Mouse (Mus musculus) heart, embryonic 14.5 days (tissue): ENCODE data around the gene Rab1b. TPM values are rescaled to one million over a fixed set of nuclear protein-coding genes. Genes with fewer than 3 reads are reported as not detected.

Experiments used
- ATAC-seq: fragments of 200-750 bp; cut with Nextera tagmentation; 2 replicates; pipeline ENCODE4 v1.8.0; 2017; ENCODE audit warnings: low read depth, moderate TSS enrichment; ENCODE audit not compliant: insufficient number of reproducible peaks, insufficient read depth, low FRiP score
- H3K27ac ChIP-seq, 2 experiments: fragments of 200-500 bp in 1 of 2; fragments of 300-500 bp in 1 of 2; sonication (generic) in 1 of 2; replicated peaks in 1 of 2; 2 replicates each; pipeline ENCODE4 v1.5.1; 2012 to 2014; ENCODE audit warnings: low read depth in 2 of 2, low read length in 2 of 2, control low read depth in 1 of 2, mild to moderate bottlenecking in 1 of 2, mixed read lengths in 1 of 2; ENCODE audit not compliant: control insufficient read depth in 1 of 2, insufficient read depth in 1 of 2
- H3K27me3 ChIP-seq: fragments of 300-500 bp; sonication (generic); 2 replicates; pipeline ENCODE4 v1.6.1; 2014; ENCODE audit warnings: mild to moderate bottlenecking, low read length, control low read depth; ENCODE audit not compliant: control insufficient read depth, insufficient read depth
- H3K36me3 ChIP-seq: fragments of 300-500 bp; sonication (generic); 2 replicates; pipeline ENCODE4 v1.6.1; 2014; ENCODE audit warnings: mild to moderate bottlenecking, control low read depth, low read length, mixed read lengths; ENCODE audit not compliant: control insufficient read depth, insufficient read depth
- H3K4me1 ChIP-seq, 2 experiments: fragments of 200-500 bp in 1 of 2; fragments of 300-500 bp in 1 of 2; sonication (generic) in 1 of 2; 2 replicates each; pipeline ENCODE4 v1.6.1; 2012 to 2014; ENCODE audit warnings: low read length in 2 of 2, control low read depth in 1 of 2, mixed read lengths in 1 of 2; ENCODE audit not compliant: control insufficient read depth in 2 of 2, insufficient read depth in 2 of 2
- H3K4me2 ChIP-seq: fragments of 300-500 bp; sonication (generic); 2 replicates; pipeline ENCODE4 v1.6.1; 2014; ENCODE audit warnings: mild to moderate bottlenecking, low read length
- H3K4me3 ChIP-seq, 2 experiments: fragments of 200-500 bp in 1 of 2; fragments of 300-500 bp in 1 of 2; sonication (generic) in 1 of 2; 2 replicates each; pipeline ENCODE4 v1.5.1; 2012 to 2014; ENCODE audit warnings: low read length in 2 of 2, mild to moderate bottlenecking in 2 of 2, control low read depth in 1 of 2, low read depth in 1 of 2, moderate library complexity in 1 of 2; ENCODE audit not compliant: control insufficient read depth in 1 of 2, insufficient read depth in 1 of 2
- H3K9ac ChIP-seq: fragments of 300-500 bp; sonication (generic); 2 replicates; pipeline ENCODE4 v1.6.1; 2014; ENCODE audit warnings: mild to moderate bottlenecking, low read length
- H3K9me3 ChIP-seq: fragments of 300-500 bp; sonication (generic); 2 replicates; pipeline ENCODE4 v1.6.1; 2016; ENCODE audit warnings: low read length, control low read depth; ENCODE audit not compliant: control insufficient read depth
- WGBS: fragments of 180-500 bp; shearing (Covaris S2); extraction: QIAGEN DNeasy Blood & Tissue Kit; methylation state at CpG from one replicate; pipeline ENCODE4 v1.1.7; 2014; 5-methylcytosine and 5-hydroxymethylcytosine counted together
- polyA plus RNA-seq: library from polyadenylated mRNA; unstranded; fragments of >200 nt; fragmentation: Nextera tagmentation; extraction: Ambion mirVana; gene quantifications from 2 replicates; pipeline ENCODE4 v1.2.1, GENCODE M21; 2014

Rab1b gene
- polyA plus RNA-seq, 1 experiment from 2014 or later, result 231 TPM

DNA sequence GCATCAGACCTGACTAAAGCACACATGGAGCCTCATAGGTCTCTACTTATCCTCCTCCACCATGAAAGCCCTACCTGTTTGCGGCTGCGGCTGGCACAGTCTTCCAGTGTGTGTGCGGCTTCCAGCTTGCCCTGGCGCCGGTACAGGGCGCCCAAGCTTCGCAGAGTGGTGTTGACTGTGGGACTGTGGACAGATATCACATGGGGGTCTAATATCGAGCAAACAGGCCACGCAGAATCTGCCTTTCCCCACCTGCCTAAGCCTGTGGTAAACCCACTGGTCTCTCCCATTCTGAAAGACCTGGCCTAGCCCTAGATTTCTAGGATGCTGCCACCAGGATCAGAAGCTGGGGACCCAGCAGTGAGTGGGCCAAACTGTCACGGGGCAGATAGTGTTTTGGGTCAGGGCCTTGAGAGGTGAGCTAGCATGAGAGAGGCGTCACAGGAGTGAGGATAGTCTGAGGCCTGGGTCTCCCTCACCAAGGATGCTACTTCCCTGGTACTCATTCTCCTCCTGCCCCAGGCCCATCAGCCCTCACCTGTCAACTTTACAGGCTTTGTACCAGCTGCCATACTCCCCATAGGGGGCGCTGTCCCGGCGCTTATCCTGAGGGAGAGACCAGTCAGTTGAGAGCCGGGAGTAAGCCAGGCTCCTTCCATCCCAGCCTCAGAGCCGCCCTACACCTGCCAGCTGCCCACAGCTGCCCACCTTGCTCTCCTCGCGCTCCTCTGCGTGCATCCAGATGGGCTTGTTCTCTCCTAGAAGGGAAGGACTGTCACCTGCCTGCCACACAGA is 3.0 kb upstream of the Rab1b start:
- Histone ChIP-seq H3K4me3 (no peak overlapping the region), H3K9ac (no peak overlapping the region), H3K36me3 (peaks cover 66% of the 10 kb centered on the region), H3K4me2 (no peak overlapping the region), H3K27me3 (no peaks in the 10 kb centered on the region), H3K4me1 (peaks cover 8 to 16% of the 10 kb centered on the region in 2 experiments), H3K9me3 (no peaks in the 10 kb centered on the region), H3K27ac (no peak overlapping the region)
- no peak for ATAC-seq
- 79% methylated on average over 19 of the region's 19 CpGs for whole genome bisulfite sequencing

DNA sequence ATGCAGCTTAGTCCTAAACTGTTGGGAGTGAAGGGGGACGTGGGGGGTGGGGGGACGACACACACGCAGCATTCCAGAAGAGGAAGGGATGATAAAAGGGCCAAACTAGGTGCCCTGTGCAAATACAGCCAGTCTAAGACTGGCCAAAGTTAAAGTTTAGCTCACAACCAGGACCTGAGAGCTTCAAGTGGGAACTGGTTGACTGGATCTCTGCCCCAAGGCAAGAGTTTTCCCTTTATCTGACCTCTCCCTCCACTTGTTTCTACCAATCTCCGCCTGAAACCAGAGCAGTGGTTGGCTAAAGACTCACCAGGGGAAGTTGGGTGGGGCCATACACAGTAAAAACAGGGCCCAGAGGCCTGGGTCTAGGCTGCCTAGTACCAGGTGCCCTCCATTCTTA is 1.8 kb upstream of the Rab1b start:
- 27% methylated on average over 4 of the region's 4 CpGs for WGBS
- Histone ChIP-seq H3K9ac (no peak overlapping the region), H3K9me3 (no peaks in the 10 kb centered on the region), H3K4me2 (no peak overlapping the region), H3K27ac (no peak overlapping the region), H3K27me3 (no peaks in the 10 kb centered on the region), H3K36me3 (peaks cover 68% of the 10 kb centered on the region), H3K4me3 (no peak overlapping the region), H3K4me1 (peaks cover 8 to 17% of the 10 kb centered on the region in 2 experiments)
- no peak for ATAC-seq

DNA sequence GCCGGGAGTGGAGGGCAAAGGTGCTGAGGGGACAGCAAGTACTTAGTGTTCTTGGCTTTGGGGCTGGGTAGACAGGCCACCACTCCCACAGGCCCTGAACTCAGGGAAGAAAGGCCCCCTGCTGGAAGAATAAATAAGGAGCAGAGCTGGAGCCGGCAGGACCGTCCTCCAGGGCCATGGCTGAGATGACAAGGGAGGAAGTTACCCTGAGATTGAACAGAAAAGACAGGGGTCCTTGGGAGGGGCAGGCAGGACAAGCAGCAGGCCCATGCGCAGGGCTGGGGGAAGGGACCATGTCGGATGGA is 1.4 kb upstream of the Rab1b start:
- Histone ChIP-seq H3K27ac (no peak overlapping the region), H3K27me3 (no peaks in the 10 kb centered on the region), H3K36me3 (peaks cover 68% of the 10 kb centered on the region), H3K4me1 (peaks cover 8 to 17% of the 10 kb centered on the region in 2 experiments), H3K9ac (no peak overlapping the region), H3K4me2 (no peak overlapping the region), H3K9me3 (no peaks in the 10 kb centered on the region), H3K4me3 (no peak overlapping the region)
- ATAC-seq, result no peak; the same call in 1 of the 2 replicates
- WGBS, result 27% methylated on average over 5 of the region's 5 CpGs

DNA sequence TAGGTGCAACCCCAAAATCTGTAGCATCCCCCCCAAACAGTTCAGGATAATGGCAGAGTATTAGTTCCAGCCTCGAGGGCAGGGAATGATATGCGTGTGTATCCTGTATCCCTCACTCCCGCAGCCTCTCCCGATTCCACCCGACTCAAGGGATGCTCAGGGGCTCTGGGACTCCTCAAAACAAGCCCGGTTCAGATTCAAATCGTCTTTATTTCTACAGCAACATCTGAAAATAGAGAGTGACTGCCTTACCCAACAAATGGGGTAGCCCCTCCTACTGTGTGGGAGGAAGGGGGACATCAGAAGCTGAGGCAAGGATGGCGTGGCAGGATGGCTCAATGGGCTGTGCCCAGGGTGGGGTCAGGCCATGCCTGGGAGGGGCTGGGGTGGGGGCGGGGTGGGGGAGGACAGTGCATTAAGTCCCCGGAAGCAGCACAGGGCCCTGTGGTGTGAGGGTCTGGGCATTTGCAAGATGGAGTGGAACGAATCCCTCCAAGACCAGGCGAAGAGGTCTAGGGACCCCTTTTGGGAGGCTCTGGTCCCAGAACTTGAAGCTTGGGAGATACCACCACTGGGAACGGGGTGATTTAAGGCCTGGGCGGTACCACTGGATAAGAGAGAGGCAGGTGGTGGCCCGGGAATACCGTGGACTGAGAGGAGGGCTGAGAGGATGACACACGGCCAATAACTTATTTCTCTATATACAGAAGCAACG is 841 bp upstream of the Rab1b start:
- 75% methylated on average over 18 of the region's 18 CpGs for WGBS
- H3K9ac ChIP-seq, result no peak overlapping the region
- no peak for ATAC-seq
- H3K36me3 ChIP-seq, result peaks cover 69% of the 10 kb centered on the region
- peak overlapping the region; percentile 94; the same call in 1 of the 2 replicates for H3K4me2 ChIP-seq
- H3K27me3 ChIP-seq, result no peaks in the 10 kb centered on the region
- peaks cover 8 to 17% of the 10 kb centered on the region in 2 experiments for H3K4me1 ChIP-seq
- no peaks in the 10 kb centered on the region for H3K9me3 ChIP-seq
- no peak overlapping the region for H3K27ac ChIP-seq
- no peak overlapping the region for H3K4me3 ChIP-seq

DNA sequence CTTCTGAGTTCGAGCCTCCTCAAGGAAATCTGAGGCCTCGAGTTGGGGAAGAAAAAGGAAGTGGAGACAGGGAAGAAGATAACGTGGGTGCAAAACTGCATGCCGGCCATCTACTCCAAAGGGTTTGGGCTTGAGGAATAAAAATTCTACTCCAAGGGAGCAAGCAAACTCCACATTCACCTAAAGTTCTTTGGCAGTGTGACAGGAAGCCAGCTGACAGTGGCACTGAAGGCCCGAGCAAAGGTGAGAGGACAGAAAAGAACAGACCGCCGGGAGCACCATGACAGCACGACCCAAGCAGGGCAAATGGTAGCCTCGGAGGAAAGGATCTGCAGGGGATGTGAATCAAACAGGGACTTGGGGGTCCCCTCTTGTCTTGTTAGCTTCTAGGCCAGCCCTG is 798 bp downstream of the Rab1b start:
- no peaks in the 10 kb centered on the region for H3K27me3 ChIP-seq
- H3K9ac ChIP-seq, result peak overlapping the region; percentile 89
- peaks cover 69% of the 10 kb centered on the region for H3K36me3 ChIP-seq
- peak overlapping the region; percentile 94 for H3K4me2 ChIP-seq
- H3K4me3 ChIP-seq, result peak overlapping the region; percentile 70 to 94
- peak overlapping the region; percentile 89 to 97 for H3K27ac ChIP-seq
- 5% methylated on average over 9 of the region's 9 CpGs for WGBS
- ATAC-seq, result no peak
- H3K4me1 ChIP-seq, result peaks cover 8 to 17% of the 10 kb centered on the region in 2 experiments
- H3K9me3 ChIP-seq, result no peaks in the 10 kb centered on the region

DNA sequence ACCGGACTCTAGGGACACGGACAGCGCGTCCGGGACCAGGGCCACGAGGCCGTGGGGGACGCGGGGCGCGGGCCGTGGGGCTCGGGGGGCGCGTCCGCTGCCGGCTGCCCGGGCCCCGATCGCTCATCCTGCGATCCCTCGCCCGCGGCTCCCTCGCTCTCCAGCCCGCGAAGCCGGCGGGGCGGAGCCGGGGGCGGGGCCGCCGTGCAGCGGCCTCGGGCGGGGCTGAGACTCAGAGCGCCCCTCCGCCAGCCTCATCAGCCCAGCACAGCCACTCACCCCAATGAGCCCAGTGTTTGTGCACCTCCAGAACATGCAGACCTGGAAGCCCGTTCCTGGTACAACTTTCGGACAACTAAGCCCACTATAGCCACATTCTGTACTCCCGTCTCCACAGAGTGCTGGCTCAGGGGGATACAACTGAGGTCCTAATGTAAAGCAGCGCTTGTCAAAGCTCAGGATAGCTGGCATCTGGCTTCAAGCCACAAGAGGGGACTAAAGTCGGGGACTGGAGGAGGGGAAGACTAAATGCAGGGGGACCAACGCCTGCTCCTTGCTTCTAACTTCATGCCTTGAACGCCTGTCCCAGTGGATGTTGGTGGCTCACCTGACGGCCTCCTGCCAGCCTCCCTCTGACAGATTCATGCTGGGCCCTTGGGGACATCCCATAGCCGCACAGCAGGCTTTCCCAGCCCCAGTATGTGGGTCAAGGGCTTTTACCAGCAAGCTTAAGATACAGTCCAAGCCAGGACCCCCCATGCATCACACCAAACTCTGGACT is 8.3 kb downstream of the Rab1b start, which contains the start of gene Cnih2:
Cnih2 (minus strand) TSS at position 159 of the 781 bp plus-strand sequence.
- Histone ChIP-seq H3K27ac (no peak within 1 kb of the TSS), H3K9ac (peak within 1 kb of the TSS; percentile 64), H3K4me3 (peak within 1 kb of the TSS; percentile 42 to 46), H3K36me3 (peaks cover 45% of the 10 kb centered on the region), H3K27me3 (0 out of 2 replicates have a peak, but pooled peaks cover 3% of the 10 kb centered on the region), H3K9me3 (no peaks in the 10 kb centered on the region), H3K4me1 (peaks cover 8 to 36% of the 10 kb centered on the region in 2 experiments; a peak in 3 of 4 replicates), H3K4me2 (peak within 1 kb of the TSS; percentile 90)
- 3% methylated on average over 46 of the region's 48 CpGs for WGBS
- ATAC-seq, result peak; percentile 39
